Mouse (Mus musculus): ENCODE data around the gene Slc16a2. TPM values are rescaled to one million over a fixed set of nuclear protein-coding genes. Genes with fewer than 3 reads are reported as not detected.

The Slc16a2 gene
- 1.3 and 2.4 TPM in 2 replicates for polyA plus RNA-seq (2012; rRNA removed)

DNA sequence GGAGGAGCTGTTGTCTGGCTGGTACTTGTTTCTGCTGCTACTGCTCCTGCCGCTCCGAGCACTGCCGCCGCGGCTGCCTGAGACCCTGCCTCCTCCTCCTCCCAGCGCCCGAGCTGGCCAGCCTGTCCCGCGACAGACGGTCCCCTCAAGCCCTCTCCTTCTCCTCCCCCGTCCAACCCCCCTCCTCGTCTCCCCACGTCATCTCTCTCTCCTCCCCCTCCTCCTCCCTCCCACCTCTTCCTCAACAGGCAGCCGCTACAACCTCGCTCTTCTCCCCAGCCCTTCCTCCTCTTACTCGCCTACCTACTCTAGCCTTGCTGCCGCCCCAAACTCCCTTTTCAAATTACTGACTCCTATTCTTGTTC lies at the start of gene Slc16a2:
TSS of gene Slc16a2 (minus strand) at position 152 of the 365 bp plus-strand sequence.
- WGBS, result 19% methylated on average over 17 of the region's 17 CpGs
- no peak for DNase-seq (ENCODE audit: low read depth, low spot score)

DNA sequence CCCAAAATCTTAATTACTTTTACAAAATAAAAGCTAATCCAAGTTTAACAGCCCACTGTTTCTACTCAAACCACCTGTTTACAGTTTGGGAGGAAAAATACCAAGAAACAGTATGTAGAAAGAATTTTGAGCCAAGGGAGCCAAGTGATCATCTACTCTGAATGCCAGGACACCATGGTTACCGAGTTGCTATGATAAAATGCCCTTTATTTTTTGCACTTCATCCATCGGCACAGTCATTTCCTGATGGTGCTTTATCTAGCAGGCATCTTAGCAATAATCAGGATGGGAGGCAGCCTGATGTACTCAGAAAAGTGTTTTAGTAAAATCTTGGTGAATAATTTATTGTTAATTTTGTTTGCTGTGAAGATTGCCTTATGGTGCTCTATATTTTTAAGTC lies 41.7 kb upstream of the Slc16a2 start:
- 53% methylated on average over 2 of the region's 2 CpGs for WGBS
- DNase-seq (ENCODE audit: low read depth, low spot score), result no peak

DNA sequence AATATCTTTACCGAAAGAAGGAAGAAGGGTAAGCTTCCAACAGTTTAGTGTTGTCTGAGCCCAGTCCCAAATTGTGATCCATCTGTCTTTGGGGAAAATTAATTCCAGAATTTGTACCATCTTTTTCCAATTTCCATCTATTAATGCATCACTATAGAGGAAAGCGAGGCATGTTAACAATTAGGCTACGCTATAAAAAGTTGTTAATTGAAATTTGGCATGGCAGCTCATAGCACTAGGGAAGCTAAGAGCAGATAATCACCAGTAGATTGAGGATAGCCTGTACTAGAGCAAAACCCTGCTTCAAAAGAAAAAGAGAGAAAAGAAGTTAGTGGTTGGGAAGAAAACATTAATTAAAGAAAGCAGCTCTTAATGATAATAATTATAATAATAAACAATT lies 41.1 kb upstream of the Slc16a2 start:
- WGBS, result 91% methylated on average over 3 of the region's 3 CpGs
- DNase-seq (ENCODE audit: low read depth, low spot score), result no peak

DNA sequence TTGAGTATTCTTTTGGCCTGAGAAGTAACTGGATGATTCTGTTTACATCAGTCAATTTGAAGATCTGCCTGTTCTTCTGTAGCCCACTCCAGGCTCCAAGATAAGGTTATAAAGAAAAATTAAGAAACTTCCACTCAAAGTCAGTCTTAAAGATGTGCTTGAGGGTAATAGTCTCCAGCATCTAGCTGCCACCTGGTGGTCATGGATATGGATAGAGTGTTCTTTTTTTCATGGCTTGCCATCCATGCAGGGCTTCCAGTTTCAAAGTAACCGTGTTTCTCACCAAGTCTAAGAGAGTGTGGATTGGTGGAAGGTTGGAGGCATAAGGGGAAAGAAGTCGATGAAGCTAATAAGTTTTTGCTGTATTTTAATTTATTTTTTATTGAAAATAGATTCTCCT lies 23.5 kb upstream of the Slc16a2 start:
- no peak for DNase-seq (ENCODE audit: low read depth, low spot score)
- WGBS, result 33% methylated on average over 2 of the region's 2 CpGs

DNA sequence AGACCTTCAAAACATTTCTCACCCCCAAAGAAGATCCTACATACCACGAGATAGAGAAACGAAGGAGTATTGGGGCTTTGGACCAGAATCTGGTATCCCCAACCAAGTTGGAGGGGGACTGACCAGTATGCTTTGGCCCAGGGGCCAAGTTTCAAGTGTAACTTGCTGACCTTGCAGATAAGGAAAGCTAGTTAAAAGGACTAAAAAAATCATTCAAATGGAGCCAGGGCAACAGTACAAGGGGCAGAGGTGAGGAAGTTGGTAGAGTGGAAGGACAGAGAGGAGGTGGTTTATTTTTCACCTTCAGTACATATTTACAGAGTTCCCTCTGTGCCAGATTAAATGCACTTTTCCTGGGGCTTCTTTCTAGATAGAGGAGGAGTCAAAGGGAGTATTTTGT lies 7.1 kb upstream of the Slc16a2 start:
- DNase-seq (ENCODE audit: low read depth, low spot score), result no peak
- WGBS, result 90% methylated on average over 2 of the region's 2 CpGs

DNA sequence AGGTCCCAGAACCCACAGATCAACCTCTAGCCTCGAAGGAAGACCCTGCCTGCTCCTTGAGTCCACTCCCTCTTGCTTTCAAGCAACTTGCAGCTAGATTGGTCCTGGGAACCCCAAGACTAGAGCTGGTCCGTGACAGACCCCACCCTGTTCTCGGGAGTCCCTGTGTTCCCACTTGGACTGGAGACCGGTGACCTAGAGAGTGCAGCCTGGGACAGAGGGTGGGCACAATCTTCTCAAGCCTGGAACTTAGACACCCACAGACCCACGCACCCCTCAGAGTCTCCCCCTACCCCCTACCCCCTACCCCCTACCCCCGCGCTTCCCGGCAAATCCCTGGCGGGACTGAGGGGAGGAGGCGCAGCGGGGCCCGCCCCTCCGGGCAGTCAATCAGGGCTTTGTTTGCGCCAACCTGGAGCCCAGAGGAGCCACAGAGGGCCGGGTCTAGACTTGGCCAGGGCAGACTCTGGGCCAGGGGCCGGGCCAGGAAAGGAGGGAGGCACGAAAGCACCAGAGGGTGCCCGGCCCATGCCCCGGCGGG lies 558 bp upstream of the Slc16a2 start:
- WGBS, result 23% methylated on average over 17 of the region's 20 CpGs

DNA sequence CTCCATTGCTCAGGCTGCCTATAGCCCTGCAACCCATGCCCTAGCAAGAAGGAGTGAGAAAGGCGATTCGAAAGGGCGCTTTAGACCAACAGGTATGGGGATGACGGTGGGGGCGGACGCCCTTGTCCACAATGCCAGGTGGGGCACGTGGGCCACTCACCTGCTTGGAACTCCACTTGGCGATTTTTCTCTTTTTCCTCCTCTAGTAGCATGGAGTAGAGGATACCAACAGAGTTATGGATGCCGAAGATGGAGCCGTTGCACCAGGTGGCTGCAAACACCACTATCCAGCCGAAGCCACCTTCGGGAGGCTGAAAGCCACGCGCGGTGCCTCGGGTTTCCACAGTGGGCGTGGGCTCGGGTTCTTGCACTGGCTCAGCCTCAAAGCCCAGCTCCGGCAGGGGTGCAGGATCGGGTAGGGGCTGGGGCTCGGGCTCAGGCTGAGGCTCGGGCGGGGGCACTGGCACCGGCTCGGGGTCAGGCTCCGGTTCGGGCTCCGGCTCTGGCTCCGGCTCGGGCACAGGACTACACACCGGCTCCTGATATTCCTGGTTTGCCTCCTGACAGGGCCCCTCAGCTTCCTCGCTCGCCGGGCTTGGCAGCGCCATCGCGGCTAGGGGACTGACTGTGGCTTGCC lies 470 bp downstream of the Slc16a2 start:
- WGBS, result 18% methylated on average over 37 of the region's 37 CpGs
- DNase-seq (ENCODE audit: low read depth, low spot score), result no peak

More for the DNA sequence above, 558 bp upstream of the Slc16a2 start:
- DNase-seq (ENCODE audit: low read depth, low spot score), result no peak

DNA sequence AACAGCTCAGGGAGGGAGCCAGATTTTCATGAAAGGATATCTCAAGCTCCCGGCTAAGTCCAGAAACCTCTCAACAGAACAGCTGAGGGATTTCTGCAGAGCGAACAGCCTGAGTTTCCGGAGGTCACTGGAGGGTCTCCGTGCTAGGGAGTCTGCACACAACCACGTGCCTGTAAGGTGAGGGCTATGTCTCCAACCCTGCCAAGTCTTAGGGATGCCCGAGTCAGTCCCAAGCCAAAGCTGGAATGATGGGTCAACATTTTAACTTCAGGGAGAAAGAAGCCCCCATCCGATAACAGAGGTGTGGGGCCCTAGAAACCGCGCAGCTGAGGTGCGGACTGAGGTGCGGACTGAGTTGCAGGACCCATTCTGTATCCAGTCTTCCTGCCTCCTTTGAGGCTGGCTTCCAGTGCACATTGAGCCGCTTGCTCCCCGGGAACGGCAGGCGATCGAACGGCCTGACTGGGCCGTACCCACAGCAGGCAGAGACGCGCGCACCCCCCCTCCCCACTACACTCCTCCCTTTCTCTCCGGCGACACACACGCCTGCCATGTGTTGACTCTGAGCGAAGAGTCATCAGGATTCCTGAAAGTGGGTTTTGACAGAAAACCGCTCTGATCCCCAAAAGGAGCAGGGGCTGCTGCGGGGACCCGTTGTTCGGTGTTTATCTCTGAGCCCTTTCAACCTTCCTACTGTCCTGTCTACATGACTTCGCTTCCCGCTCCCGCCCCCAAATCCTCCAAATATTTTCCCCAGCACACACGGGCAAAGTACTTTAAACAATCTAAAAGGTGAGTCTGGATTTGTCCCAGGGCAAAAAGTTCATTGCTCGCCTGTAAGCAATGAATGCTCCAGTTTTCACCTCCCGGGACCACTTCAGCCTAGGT lies 1.2 kb downstream of the Slc16a2 start:
- 33% methylated on average over 35 of the region's 35 CpGs for WGBS
- no peak for DNase-seq (ENCODE audit: low read depth, low spot score)

DNA sequence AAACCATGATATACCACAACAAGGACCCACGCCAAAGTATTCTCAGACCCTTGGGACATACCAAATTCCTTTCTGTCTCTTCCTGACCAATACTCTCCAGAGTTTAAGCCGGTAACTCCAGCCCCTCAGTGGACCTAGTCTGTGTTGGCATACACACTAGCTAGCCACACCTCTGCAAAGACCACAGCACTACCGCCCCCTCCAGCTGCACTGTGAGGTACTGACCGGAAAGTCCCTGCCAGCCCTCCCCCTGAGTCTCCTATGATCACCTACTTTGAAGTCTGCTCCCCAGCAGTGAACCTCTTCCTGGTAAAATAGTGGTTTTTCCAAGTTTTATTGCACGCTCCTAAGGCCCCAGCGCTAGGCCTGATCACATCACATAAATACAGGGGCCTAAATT lies 2.5 kb downstream of the Slc16a2 start:
- DNase-seq (ENCODE audit: low read depth, low spot score), result no peak
- 72% methylated on average over 6 of the region's 6 CpGs for WGBS

DNA sequence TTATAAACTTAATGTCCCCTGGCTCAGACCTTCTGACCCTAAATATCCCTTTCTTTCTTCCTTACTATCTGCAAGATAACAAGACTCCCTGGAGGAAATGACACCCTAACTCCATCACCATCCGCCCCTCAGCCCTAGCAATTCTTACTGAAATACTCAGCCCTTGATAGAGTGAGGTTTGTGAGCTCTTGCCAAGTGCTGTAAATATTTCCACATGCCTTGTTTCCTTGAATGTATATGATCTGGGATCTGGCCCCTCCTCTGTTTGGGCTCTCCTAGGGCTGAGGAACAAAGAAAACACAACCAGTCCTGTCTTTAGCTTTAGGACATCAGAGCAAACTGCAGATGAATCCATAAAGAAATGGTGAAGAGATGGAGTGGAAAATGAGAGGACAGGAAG lies 9.1 kb downstream of the Slc16a2 start:
- WGBS, result 38% methylated on average over 1 of the region's 1 CpGs
- DNase-seq (ENCODE audit: low read depth, low spot score), result no peak

DNA sequence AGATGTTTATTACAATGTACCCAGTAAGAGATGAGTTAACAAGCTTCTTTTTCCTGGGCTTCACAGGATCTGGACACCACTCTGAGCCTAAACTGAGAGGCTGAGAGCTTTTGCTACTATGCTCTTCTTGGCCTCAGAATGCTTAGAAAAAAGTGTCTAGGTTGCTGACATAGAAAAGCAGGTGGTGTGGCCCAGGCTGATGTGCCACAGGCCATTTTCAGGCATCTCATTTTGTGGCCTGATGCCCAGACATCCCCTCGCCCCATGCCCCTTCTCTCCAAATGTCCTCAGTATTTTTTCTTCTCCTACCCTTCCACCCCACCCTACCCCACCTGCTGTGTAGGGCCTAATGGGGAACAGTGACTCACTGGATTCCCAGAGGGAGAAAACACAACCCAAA lies 11.3 kb downstream of the Slc16a2 start:
- WGBS, result 80% methylated on average over 1 of the region's 1 CpGs

DNA sequence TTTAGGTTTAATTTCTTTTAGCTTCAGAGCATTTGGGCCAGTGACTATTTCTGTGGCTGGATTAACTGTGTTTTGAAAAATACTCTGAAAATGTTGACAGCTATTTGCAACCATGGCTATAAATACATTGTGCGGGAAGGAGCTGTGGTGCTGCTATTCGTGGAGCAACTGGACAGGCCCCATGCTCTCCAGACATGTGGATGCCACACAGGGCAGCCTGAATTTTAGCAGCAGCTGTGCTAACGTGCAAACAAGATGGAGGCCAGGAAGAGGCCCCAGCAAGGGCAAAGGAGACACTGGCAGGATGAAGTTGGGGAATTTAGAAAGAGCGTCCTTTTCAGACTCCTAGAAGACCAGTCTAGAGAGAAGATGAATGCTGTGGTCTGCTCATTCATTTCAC lies 15.4 kb downstream of the Slc16a2 start:
- 75% methylated on average over 4 of the region's 4 CpGs for WGBS
- no peak for DNase-seq (ENCODE audit: low read depth, low spot score)

More for the DNA sequence above, 11.3 kb downstream of the Slc16a2 start:
- no peak for DNase-seq (ENCODE audit: low read depth, low spot score)

DNA sequence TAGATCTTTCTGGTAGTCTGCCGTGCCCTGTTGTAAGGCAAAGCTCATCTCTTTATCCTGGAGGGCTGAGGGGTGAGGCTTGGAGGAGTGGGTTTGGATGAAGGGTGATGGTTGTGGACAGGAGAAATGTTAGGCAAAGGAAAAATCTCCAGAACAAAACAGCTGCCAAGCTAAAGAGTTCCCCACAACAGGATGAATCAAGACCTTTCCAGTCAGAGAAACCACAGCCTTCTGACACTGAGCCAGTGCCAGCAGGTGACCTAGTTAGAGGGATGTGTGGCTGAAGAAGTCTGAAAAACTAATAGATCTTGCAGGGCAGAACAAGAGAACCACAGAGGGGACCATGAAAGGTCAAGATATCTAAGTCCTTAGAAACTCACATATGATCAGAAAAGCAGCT lies 24.8 kb downstream of the Slc16a2 start:
- DNase-seq (ENCODE audit: low read depth, low spot score), result no peak
- 90% methylated on average over 1 of the region's 1 CpGs for WGBS

DNA sequence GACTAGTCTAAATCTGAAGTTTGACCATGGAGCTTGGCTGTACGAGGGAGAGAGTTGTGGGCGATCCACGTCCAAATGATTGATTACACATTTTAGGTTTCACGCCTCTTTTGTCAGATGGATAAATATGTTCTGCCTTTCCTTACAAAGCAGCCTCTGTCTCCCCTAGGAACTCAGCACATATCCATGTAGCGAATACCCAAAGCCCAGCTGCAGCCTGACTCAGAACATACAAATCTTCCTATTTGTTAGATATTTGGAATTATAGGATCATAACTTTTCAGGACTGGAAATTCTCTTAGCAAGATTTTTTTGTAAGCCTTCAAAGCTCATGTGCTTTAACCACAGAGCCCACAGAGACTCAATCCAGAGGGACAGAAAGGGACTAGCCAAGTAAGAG lies 26.3 kb downstream of the Slc16a2 start:
- no peak for DNase-seq (ENCODE audit: low read depth, low spot score)
- WGBS, result 82% methylated on average over 5 of the region's 5 CpGs

DNA sequence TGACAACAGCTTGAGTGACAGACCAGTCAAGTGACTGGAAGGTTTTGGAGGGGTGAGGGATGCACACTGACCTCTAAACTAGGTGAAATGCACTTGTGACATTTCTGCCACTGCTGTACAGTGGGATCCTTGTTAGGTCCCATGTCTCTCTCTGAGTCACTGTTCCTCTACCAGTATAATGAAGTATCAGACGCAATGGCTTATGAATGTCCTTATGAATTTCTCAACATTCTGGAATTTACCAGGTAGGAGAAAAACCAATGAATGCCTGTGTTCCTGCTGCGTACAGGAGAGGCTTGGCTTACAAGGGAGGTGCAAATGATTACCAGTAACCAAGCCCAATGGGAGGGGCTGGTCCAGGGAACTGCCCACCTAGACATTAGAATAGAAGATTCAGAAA lies 30.5 kb downstream of the Slc16a2 start:
- 79% methylated on average over 2 of the region's 2 CpGs for WGBS
- DNase-seq (ENCODE audit: low read depth, low spot score), result no peak

DNA sequence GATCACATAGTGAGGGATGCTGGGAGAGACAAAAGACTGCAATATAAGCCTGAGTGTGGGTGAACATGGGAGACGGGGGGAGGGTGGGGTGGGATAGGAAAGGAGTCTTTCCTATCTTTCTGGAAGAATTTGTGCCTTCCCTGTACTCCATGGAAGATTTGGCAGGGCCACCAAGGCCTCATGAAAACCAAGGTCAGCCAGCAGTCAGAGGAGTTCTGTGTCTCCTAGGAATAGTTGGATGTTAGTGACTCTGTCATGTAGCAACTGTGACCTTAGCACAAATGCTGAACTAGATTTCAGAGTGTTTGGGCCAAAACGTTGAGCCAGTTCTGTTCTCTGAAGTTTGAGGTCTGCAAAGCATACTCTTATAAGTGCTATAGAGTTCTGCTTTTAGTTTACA lies 36.1 kb downstream of the Slc16a2 start:
- 45% methylated on average over 2 of the region's 2 CpGs for WGBS
- DNase-seq (ENCODE audit: low read depth, low spot score), result no peak

DNA sequence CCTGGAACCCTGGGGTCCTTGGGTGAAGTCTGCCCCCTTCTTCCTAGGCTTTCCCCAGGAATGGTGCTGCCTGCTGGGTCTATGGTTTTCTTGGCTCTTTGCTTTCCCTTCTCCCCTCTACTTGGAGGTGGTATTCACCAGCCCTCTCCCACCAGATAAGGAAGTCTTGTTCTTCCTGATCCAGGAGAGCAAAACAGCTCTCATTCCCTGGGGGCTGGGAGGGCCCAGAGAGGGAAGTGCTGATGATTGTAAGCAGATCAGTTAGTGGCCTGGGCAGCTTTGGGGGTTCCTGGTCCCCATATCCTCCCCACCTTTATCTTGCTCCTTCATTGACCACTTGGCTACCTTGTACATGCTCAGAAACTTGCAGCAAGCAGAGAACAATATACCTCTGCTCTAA lies 45.4 kb downstream of the Slc16a2 start:
- DNase-seq (ENCODE audit: low read depth, low spot score), result no peak

DNA sequence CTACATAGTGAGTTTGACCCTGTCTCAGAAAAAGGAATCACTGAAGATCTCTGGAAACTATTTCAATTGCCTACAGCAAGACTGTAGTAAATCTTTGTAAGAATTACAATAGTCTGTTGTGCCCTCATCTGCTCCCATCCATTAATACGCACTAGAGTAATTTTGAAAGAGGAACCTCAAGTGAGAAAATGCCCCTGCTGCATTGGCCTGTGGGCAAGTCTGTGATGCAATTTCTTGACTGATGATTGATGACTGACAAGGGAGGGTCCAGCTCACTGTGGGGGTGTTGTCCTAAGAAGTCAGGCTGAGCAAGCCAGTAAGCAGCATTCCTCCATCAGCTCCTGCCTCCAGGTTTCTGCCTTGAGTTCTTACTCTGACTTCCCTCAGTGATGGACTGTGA lies 75.6 kb downstream of the Slc16a2 start:
- no peak for DNase-seq (ENCODE audit: low read depth, low spot score)
- WGBS, result 100% methylated on average over 1 of the region's 1 CpGs

DNA sequence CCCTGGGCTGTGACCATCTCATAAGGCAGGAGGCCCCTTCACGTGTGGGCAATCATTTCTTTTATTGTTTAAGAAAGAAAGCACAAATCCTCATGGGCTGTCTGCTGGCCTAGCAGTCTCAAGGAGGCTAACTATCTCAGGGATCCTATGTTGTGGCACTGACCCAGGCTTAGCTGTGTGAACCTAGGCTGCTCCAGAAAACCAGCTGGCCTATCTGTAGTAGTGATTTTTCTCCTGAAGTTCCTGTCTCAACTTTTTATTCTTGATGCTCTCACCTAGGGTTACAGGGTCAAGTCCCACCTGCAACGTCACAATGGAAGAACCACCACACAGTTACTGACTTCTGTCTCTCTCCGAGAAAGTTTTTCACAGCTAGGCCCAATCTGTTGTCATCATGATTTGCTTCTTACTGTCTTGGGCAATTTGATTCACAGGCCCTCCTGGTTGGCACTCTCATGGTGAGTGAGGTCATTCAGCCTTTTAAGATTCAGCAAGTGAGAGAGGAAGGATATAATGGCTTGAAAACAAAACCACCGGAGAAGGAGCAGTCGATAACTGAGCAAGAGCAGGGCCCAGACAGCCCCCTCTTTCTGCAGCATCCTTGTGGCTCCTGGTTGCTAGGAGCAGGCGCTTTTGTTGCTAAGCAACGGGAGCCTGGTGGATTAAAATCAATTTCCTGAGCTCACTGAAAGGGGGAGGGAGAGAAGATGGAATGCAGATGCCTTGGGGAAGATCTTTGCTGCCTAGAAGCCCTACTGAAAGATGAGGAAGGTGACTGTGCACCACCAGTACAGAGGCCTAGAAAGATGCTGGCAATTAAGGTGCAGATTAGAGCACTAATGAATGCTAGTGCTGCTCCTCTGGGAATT lies 77.4 kb downstream of the Slc16a2 start:
- DNase-seq (ENCODE audit: low read depth, low spot score), result no peak
- WGBS, result 70% methylated on average over 7 of the region's 7 CpGs

DNA sequence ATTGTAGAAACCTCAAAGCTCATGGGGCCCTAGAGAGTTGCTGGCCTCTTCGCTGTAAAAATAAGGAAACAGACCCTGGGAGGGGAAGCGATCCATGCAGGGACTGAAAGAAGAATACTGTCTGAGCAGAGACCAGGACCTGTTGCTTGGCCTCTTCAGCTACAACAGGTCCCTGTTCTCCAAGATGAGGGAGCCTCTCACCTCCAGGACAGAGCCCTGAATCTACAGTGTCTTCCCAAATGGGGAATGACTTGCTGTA lies 79.8 kb downstream of the Slc16a2 start:
- 44% methylated on average over 2 of the region's 2 CpGs for WGBS
- DNase-seq (ENCODE audit: low read depth, low spot score), result no peak

Measured in large intestine, adult 2 months (tissue).